Comparison of ENCODE assay signal across 27 mouse cellular contexts in genomic region chr10:94966789-94967188, GRCm38 (mm10). TPM values are rescaled to one million over a fixed set of nuclear protein-coding genes. Genes with fewer than 3 reads are reported as not detected.
DNase-seq lines count a peak whose midpoint lies in the region; ATAC-seq and TF ChIP-seq lines count a peak whose summit lies in the region.
"Had no signal": no experiment of that assay in that cellular context is flagged by ENCODE, and none has a peak within 500 bp of the region (broad histone marks: within the 10 kb centered on the region; RNA-seq: fewer than 3 reads in every experiment).

No protein-coding gene starts in this region.

- H3K4me3 ChIP-seq in MEL (ENCODE audit: control insufficient read depth in 1 of 2, insufficient read depth in 1 of 2, low read depth in 2 of 2, low read length in 2 of 2): no peak overlapping the region
- no peak overlapping the region for H3K4me3 ChIP-seq in bone marrow macrophage, adult 2 months (ENCODE audit: insufficient read depth, low read length)
- H3K4me3 ChIP-seq: forebrain, embryonic 10.5 days; forebrain, embryonic 13.5 days; gastrocnemius, adult 2 months; heart, embryonic 12.5 days; heart, embryonic 15.5 days; hindbrain, embryonic 15.5 days had no signal

- no peak for TF ChIP-seq POLR2A in MEL (IDR thresholded peaks at IDR 0.05; ENCODE audit: control insufficient read depth in 1 of 2, insufficient read depth in 1 of 2, low read depth in 1 of 2, low read length in 2 of 2, poor library complexity in 1 of 2)
- TF ChIP-seq POLR2A in bone marrow macrophage, adult 2 months (IDR thresholded peaks at IDR 0.05; ENCODE audit: borderline replicate concordance, low read depth, low read length): no peak

- H3K27me3 ChIP-seq in MEL (ENCODE audit: control insufficient read depth in 1 of 2, insufficient read depth in 2 of 2, low read length in 2 of 2): no peaks in the 10 kb centered on the region
- H3K27me3 ChIP-seq: CH12.LX; forebrain, embryonic 13.5 days; heart, embryonic 12.5 days; heart, embryonic 15.5 days had no signal

- H3K9me3 ChIP-seq in MEL (replicated peaks; ENCODE audit: insufficient read depth, low read length): no peaks in the 10 kb centered on the region
- H3K9me3 ChIP-seq: G1E; heart, embryonic 15.5 days; hindbrain, embryonic 15.5 days had no signal

- TF ChIP-seq RAD21 in MEL (IDR thresholded peaks at IDR 0.05; ENCODE audit: low read depth, low read length): no peak; the same call in 1 of the 2 replicates

- peaks cover 0 to 17% of the 10 kb centered on the region in 2 experiments; a peak in 2 of 4 replicates for H3K36me3 ChIP-seq in MEL (ENCODE audit: control insufficient read depth in 1 of 2, insufficient read depth in 2 of 2, low read length in 2 of 2)
- H3K36me3 ChIP-seq: forebrain, embryonic 10.5 days; G1E; heart, embryonic 12.5 days; heart, embryonic 15.5 days; hindbrain, embryonic 15.5 days had no signal

- H3K27ac ChIP-seq in MEL (ENCODE audit: control insufficient read depth, low read depth, low read length): no peak overlapping the region
- H3K27ac ChIP-seq in bone marrow macrophage, adult 2 months (ENCODE audit: insufficient read depth, low read depth, low read length): peak overlapping the region; percentile 70
- H3K27ac ChIP-seq: forebrain, embryonic 10.5 days; forebrain, embryonic 13.5 days; gastrocnemius, adult 2 months; heart, embryonic 15.5 days; hindbrain, embryonic 15.5 days had no signal

- peak; percentile 80 for DNase-seq in MEL (ENCODE audit: low read depth, low spot score)
- DNase-seq in frontal cortex, adult 2 months (ENCODE audit: extremely low spot score in 1 of 2, low spot score in 1 of 2): no peak
- no peak for DNase-seq in right cerebral cortex, postnatal 25 days
- DNase-seq in natural killer cell, adult 2 months (ENCODE audit: low spot score in 2 of 2): no peak
- DNase-seq: adrenal gland, adult 8-10 months; adrenal gland, postnatal 25 days; cerebellum, adult 18-20 months; cerebellum, postnatal 10 days; cerebellum, postnatal 36 days; gastrocnemius, adult 2 months; gastrocnemius, postnatal 14 days; heart, adult 18-20 months; heart, postnatal 10 days; heart, postnatal 36 days had no signal

- peaks cover 7 to 21% of the 10 kb centered on the region in 2 experiments; a peak in 3 of 4 replicates for H3K4me1 ChIP-seq in MEL (ENCODE audit: control insufficient read depth in 1 of 2, insufficient read depth in 2 of 2, low read length in 2 of 2)
- peaks cover 27% of the 10 kb centered on the region for H3K4me1 ChIP-seq in bone marrow macrophage, adult 2 months (ENCODE audit: control insufficient read depth, insufficient read depth, low read length)
- H3K4me1 ChIP-seq: forebrain, embryonic 10.5 days; forebrain, embryonic 13.5 days; heart, embryonic 12.5 days; heart, embryonic 15.5 days; hindbrain, embryonic 15.5 days had no signal

- ATAC-seq in hematopoietic stem cell, adult 5-6 weeks (replicated peaks in 1 of 2; ENCODE audit: insufficient read depth in 1 of 2, low FRiP score in 2 of 2, low TSS enrichment in 1 of 2, low read depth in 1 of 2, poor library complexity in 2 of 2, severe bottlenecking in 2 of 2): peak; percentile 54 to 55
- ATAC-seq in megakaryocyte progenitor cell, adult 5-6 weeks (replicated peaks; ENCODE audit: poor library complexity): peak; percentile 45
- ATAC-seq: activated CD4-positive, CD25-positive, alpha-beta regulatory T cell, adult 4 months; forebrain, embryonic 13.5 days; forebrain, embryonic 16.5 days; intestine, postnatal 0 days had no signal

- TF ChIP-seq CTCF in MEL (IDR thresholded peaks at IDR 0.05 in 2 of 3, conservative IDR thresholded peaks at IDR 0.05 in 1 of 3; ENCODE audit: control insufficient read depth in 1 of 3, insufficient read depth in 1 of 3, low read depth in 2 of 3, low read length in 3 of 3, poor library complexity in 1 of 3, severe bottlenecking in 1 of 3): no peak; a peak in 1 of 6 replicates
- TF ChIP-seq CTCF in bone marrow macrophage, adult 2 months (IDR thresholded peaks at IDR 0.05; ENCODE audit: low read depth, low read length): no peak

- peak overlapping the region; percentile 7; the same call in 1 of the 2 replicates for H3K9ac ChIP-seq in MEL (ENCODE audit: control insufficient read depth, low read depth, low read length, poor library complexity, severe bottlenecking)
- H3K9ac ChIP-seq: forebrain, embryonic 13.5 days; heart, embryonic 12.5 days; heart, embryonic 15.5 days; hindbrain, embryonic 15.5 days had no signal

- no peaks in the 10 kb centered on the region for H3K79me2 ChIP-seq in MEL (ENCODE audit: control insufficient read depth, insufficient read depth, low read length, poor library complexity)

- TF ChIP-seq EP300 in MEL (IDR thresholded peaks at IDR 0.05; ENCODE audit: low read depth in 1 of 2, low read length in 2 of 2): no peak

TF ChIP-seq in MEL, 35 proteins besides CTCF, POLR2A, EP300 and RAD21:
- TF ChIP-seq JUND (IDR thresholded peaks at IDR 0.05; ENCODE audit: low read depth, low read length) (no peak), ZMIZ1 (IDR thresholded peaks at IDR 0.05; ENCODE audit: low read depth, low read length) (no peak), SMC3 (IDR thresholded peaks at IDR 0.05; ENCODE audit: low read depth, low read length) (0 out of 2 replicates have a peak, but pooled peaks have one; percentile 10), KAT2A (conservative IDR thresholded peaks at IDR 0.05; ENCODE audit: low read depth, low read length) (no peak), ETS1 (IDR thresholded peaks at IDR 0.05; ENCODE audit: low read depth, low read length) (0 out of 2 replicates have a peak, but pooled peaks have one; percentile 9), RCOR1 (IDR thresholded peaks at IDR 0.05; ENCODE audit: low read depth, low read length) (0 out of 2 replicates have a peak, but pooled peaks have one; percentile 18)

RNA-seq across cellular contexts. Expression of gene Plxnc1, which starts 22.2 kb away (rescaled TPM):
- total RNA-seq in MEL (2012; rRNA removed): 16.4 and 30.1 TPM in 2 replicates
- polyA plus RNA-seq in MEL (2012; ENCODE audit: insufficient read depth in 1 of 2, insufficient read length in 2 of 2, low read depth in 1 of 2, low replicate concordance in 2 of 2, missing spikeins in 1 of 2): 10 to 100 TPM in 1 of 2 experiments, not detected in 1; 15.1 TPM
- polyA plus RNA-seq in bone marrow macrophage, adult 2 months (2012; ENCODE audit: insufficient read depth, insufficient read length, missing spikeins): 76.7 and 82.8 TPM in 2 replicates
- 45.8 and 63.6 TPM in 2 replicates for total RNA-seq in hematopoietic stem cell, adult 5-6 weeks (2017)
- total RNA-seq in megakaryocyte progenitor cell, adult 5-6 weeks (2015): 15.6 and 28.8 TPM in 2 replicates
- total RNA-seq in megakaryocyte progenitor cell, adult 5-6 weeks (2017): 10.6 and 16.6 TPM in 2 replicates
- 15.0 and 16.7 TPM in 2 replicates for polyA plus RNA-seq in frontal cortex, adult 2 months (2012; rRNA removed)
